Mouse (Mus musculus): ENCODE measurements around the gene Pdcd10.

GRCm38 (mm10) chr3:75534045-75534834, 22.4 kb downstream of the Pdcd10 start:
- TF ChIP-seq CTCF (IDR thresholded peaks at IDR 0.05; ENCODE audit: borderline replicate concordance, insufficient read depth, low read depth, low read length) (no peak), POLR2A (IDR thresholded peaks at IDR 0.05; ENCODE audit: borderline replicate concordance, insufficient read depth, low read length) (no peak)

All from cerebellum, adult 2 months (tissue).